ENCODE assay signal across 24 mouse cellular contexts in the genomic region with DNA sequence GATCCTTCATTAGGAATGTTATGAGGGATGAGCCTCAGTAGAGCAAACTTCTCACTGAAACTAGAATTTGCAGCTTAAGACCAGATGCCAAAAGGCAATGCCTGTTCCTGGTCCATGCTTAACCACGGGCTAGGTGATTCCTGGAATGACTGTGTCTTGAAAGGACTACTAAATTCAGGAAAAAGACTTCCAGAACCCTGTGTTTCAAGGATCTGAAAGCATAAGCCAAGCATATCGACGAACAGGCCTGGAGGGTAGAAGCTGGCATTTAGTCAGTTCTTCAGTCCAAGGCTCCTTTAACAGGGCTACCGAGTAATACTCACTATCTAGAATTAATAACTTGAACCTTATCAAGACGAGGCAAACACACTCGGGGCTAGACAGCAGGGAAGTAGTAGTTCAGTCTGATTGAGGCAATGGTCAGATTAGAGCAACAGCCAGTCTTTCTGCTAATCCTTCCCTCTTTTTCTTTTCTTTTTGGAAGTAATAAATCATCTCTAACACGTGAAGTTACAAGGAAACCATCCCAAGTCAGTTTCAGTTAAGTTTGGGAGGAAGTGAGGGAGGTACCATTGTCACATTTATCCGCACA.
DNase-seq lines count a peak whose midpoint lies in the region; ATAC-seq and TF ChIP-seq lines count a peak whose summit lies in the region.
"Had no signal": no experiment of that assay in that cellular context is flagged by ENCODE, and none has a peak within 500 bp of the region (broad histone marks: within the 10 kb centered on the region; RNA-seq: fewer than 3 reads in every experiment).

No protein-coding gene starts in this region.

- H3K27ac ChIP-seq in liver, embryonic 11.5 days (ENCODE audit: low read depth, low read length): no peak overlapping the region
- H3K27ac ChIP-seq in MEL (ENCODE audit: control insufficient read depth, low read depth, low read length): no peak overlapping the region
- 0 out of 2 replicates have a peak overlapping the region, but pooled peaks have one; percentile 26 for H3K27ac ChIP-seq in intestine, embryonic 16.5 days (ENCODE audit: low read length)
- peak overlapping the region; percentile 42; the same call in 1 of the 2 replicates for H3K27ac ChIP-seq in stomach, postnatal 0 days (replicated peaks)
- H3K27ac ChIP-seq: forebrain, embryonic 10.5 days; forebrain, embryonic 13.5 days; gastrocnemius, adult 2 months; heart, embryonic 15.5 days; hindbrain, embryonic 15.5 days had no signal

- no peaks in the 10 kb centered on the region for H3K36me3 ChIP-seq in liver, embryonic 11.5 days (ENCODE audit: control insufficient read depth, insufficient read depth, low read length)
- peaks cover 0 to 24% of the 10 kb centered on the region in 2 experiments; a peak in 2 of 4 replicates for H3K36me3 ChIP-seq in MEL (ENCODE audit: control insufficient read depth in 1 of 2, insufficient read depth in 2 of 2, low read length in 2 of 2)
- H3K36me3 ChIP-seq in intestine, embryonic 16.5 days (ENCODE audit: control insufficient read depth, insufficient read depth, low read length): no peaks in the 10 kb centered on the region
- H3K36me3 ChIP-seq in stomach, postnatal 0 days (ENCODE audit: control insufficient read depth, insufficient read depth, low read length): no peaks in the 10 kb centered on the region
- H3K36me3 ChIP-seq: forebrain, embryonic 10.5 days; heart, embryonic 12.5 days; heart, embryonic 15.5 days; hindbrain, embryonic 15.5 days had no signal

- WGBS in liver, embryonic 11.5 days: 55% methylated on average over 8 of the region's 8 CpGs
- WGBS in intestine, embryonic 16.5 days: 62% methylated on average over 8 of the region's 8 CpGs
- WGBS in stomach, postnatal 0 days: 53% methylated on average over 8 of the region's 8 CpGs

- DNase-seq in liver, embryonic 11.5 days (ENCODE audit: low spot score): no peak
- DNase-seq in liver (no peak), MEL (ENCODE audit: low read depth, low spot score) (peak; percentile 29)
- DNase-seq in stomach, postnatal 0 days (ENCODE audit: low spot score): no peak
- DNase-seq: adrenal gland, adult 8-10 months; adrenal gland, postnatal 25 days; cerebellum, adult 11-12 months; cerebellum, adult 9-10 months; cerebellum, postnatal 14 days; gastrocnemius, adult 2 months; gastrocnemius, postnatal 14 days; heart, adult 18-20 months; heart, postnatal 10 days; heart, postnatal 4 days had no signal

- TF ChIP-seq CTCF in MEL (IDR thresholded peaks at IDR 0.05 in 2 of 3, conservative IDR thresholded peaks at IDR 0.05 in 1 of 3; ENCODE audit: control insufficient read depth in 1 of 3, insufficient read depth in 1 of 3, low read depth in 2 of 3, low read length in 3 of 3, poor library complexity in 1 of 3, severe bottlenecking in 1 of 3): no peak
- TF ChIP-seq CTCF in stomach, postnatal 0 days (IDR thresholded peaks at IDR 0.05; ENCODE audit: low read depth): no peak

- no peak for TF ChIP-seq RAD21 in MEL (IDR thresholded peaks at IDR 0.05; ENCODE audit: low read depth, low read length)

- no peak overlapping the region for H3K4me3 ChIP-seq in liver, embryonic 11.5 days (ENCODE audit: low read depth, low read length)
- no peak overlapping the region for H3K4me3 ChIP-seq in MEL (ENCODE audit: control insufficient read depth in 1 of 2, insufficient read depth in 1 of 2, low read depth in 2 of 2, low read length in 2 of 2)
- H3K4me3 ChIP-seq in intestine, embryonic 16.5 days (ENCODE audit: low read length): no peak overlapping the region
- no peak overlapping the region for H3K4me3 ChIP-seq in stomach, postnatal 0 days (ENCODE audit: low read depth, low read length)
- H3K4me3 ChIP-seq: forebrain, embryonic 10.5 days; forebrain, embryonic 13.5 days; gastrocnemius, adult 2 months; heart, embryonic 12.5 days; heart, embryonic 15.5 days; hindbrain, embryonic 15.5 days had no signal

- H3K9ac ChIP-seq in liver, embryonic 11.5 days (ENCODE audit: low read depth, low read length): no peak overlapping the region
- H3K9ac ChIP-seq in MEL (ENCODE audit: control insufficient read depth, low read depth, low read length, poor library complexity, severe bottlenecking): no peak overlapping the region
- no peak overlapping the region for H3K9ac ChIP-seq in intestine, embryonic 16.5 days (ENCODE audit: low read depth, low read length)
- no peak overlapping the region for H3K9ac ChIP-seq in stomach, postnatal 0 days (ENCODE audit: low read length)
- H3K9ac ChIP-seq: forebrain, embryonic 13.5 days; heart, embryonic 12.5 days; heart, embryonic 15.5 days; hindbrain, embryonic 15.5 days had no signal

- no peaks in the 10 kb centered on the region for H3K9me3 ChIP-seq in liver, embryonic 11.5 days (ENCODE audit: control insufficient read depth, low read length)
- no peaks in the 10 kb centered on the region for H3K9me3 ChIP-seq in MEL (replicated peaks; ENCODE audit: insufficient read depth, low read length)
- H3K9me3 ChIP-seq in intestine, embryonic 16.5 days (ENCODE audit: control insufficient read depth, low read length): no peaks in the 10 kb centered on the region
- H3K9me3 ChIP-seq in stomach, postnatal 0 days (ENCODE audit: control insufficient read depth, low read length): no peaks in the 10 kb centered on the region
- H3K9me3 ChIP-seq: forebrain, embryonic 10.5 days; forebrain, embryonic 13.5 days; heart, embryonic 12.5 days; heart, embryonic 15.5 days; hindbrain, embryonic 15.5 days had no signal

- H3K4me2 ChIP-seq in liver, embryonic 11.5 days: no peak overlapping the region
- no peak overlapping the region for H3K4me2 ChIP-seq in intestine, embryonic 16.5 days (ENCODE audit: low read depth, low read length)
- H3K4me2 ChIP-seq in stomach, postnatal 0 days (replicated peaks; ENCODE audit: low read depth): no peak overlapping the region
- H3K4me2 ChIP-seq: forebrain, embryonic 13.5 days; heart, embryonic 12.5 days; heart, embryonic 15.5 days; hindbrain, embryonic 15.5 days had no signal

- TF ChIP-seq EP300 in MEL (IDR thresholded peaks at IDR 0.05; ENCODE audit: low read depth in 1 of 2, low read length in 2 of 2): peak; percentile 64 to 73
- no peak for TF ChIP-seq EP300 in stomach, postnatal 0 days (optimal IDR thresholded peaks at IDR 0.05)

- H3K27me3 ChIP-seq in liver, embryonic 11.5 days (replicated peaks; ENCODE audit: control insufficient read depth, insufficient read depth, low read length): no peaks in the 10 kb centered on the region
- no peaks in the 10 kb centered on the region for H3K27me3 ChIP-seq in MEL (ENCODE audit: control insufficient read depth in 1 of 2, insufficient read depth in 2 of 2, low read length in 2 of 2)
- no peaks in the 10 kb centered on the region for H3K27me3 ChIP-seq in intestine, embryonic 16.5 days (replicated peaks; ENCODE audit: control insufficient read depth, insufficient read depth, low read length)
- no peaks in the 10 kb centered on the region for H3K27me3 ChIP-seq in stomach, postnatal 0 days (ENCODE audit: control insufficient read depth, insufficient read depth, low read length)
- H3K27me3 ChIP-seq: forebrain, embryonic 13.5 days; heart, embryonic 12.5 days; heart, embryonic 15.5 days; hindbrain, embryonic 15.5 days had no signal

- H3K4me1 ChIP-seq in liver, embryonic 11.5 days (replicated peaks; ENCODE audit: control insufficient read depth, insufficient read depth, low read length): peaks cover 4% of the 10 kb centered on the region; the same call in 1 of the 2 replicates
- H3K4me1 ChIP-seq in MEL (ENCODE audit: control insufficient read depth in 1 of 2, insufficient read depth in 2 of 2, low read length in 2 of 2): peaks cover 5 to 12% of the 10 kb centered on the region in 2 experiments
- H3K4me1 ChIP-seq in intestine, embryonic 16.5 days (ENCODE audit: control insufficient read depth, insufficient read depth, low read length): 0 out of 2 replicates have a peak, but pooled peaks cover 4% of the 10 kb centered on the region
- no peaks in the 10 kb centered on the region for H3K4me1 ChIP-seq in stomach, postnatal 0 days (replicated peaks; ENCODE audit: control insufficient read depth, insufficient read depth)
- H3K4me1 ChIP-seq: forebrain, embryonic 10.5 days; forebrain, embryonic 13.5 days; heart, embryonic 15.5 days; hindbrain, embryonic 15.5 days had no signal

- H3K79me2 ChIP-seq in MEL (ENCODE audit: control insufficient read depth, insufficient read depth, low read length, poor library complexity): no peaks in the 10 kb centered on the region

- 0 out of 2 replicates have a peak, but pooled peaks have one; percentile 44 for ATAC-seq in liver, embryonic 11.5 days (replicated peaks; ENCODE audit: low FRiP score)
- ATAC-seq in intestine, embryonic 16.5 days: 0 out of 2 replicates have a peak, but pooled peaks have one; percentile 28
- no peak for ATAC-seq in stomach, postnatal 0 days (ENCODE audit: low FRiP score, low TSS enrichment)
- ATAC-seq in frontal cortex, adult (ENCODE audit: low TSS enrichment): no peak
- ATAC-seq: activated CD4-positive, CD25-positive, alpha-beta regulatory T cell, adult 4 months; CD4-positive, CD25-positive, alpha-beta regulatory T cell, adult 4 months; forebrain, embryonic 13.5 days; forebrain, embryonic 16.5 days had no signal

- TF ChIP-seq POLR2A in MEL (IDR thresholded peaks at IDR 0.05; ENCODE audit: control insufficient read depth in 1 of 2, insufficient read depth in 1 of 2, low read depth in 1 of 2, low read length in 2 of 2, poor library complexity in 1 of 2): no peak

TF ChIP-seq in MEL, 35 proteins besides CTCF, POLR2A, EP300 and RAD21:
- TF ChIP-seq RCOR1 (IDR thresholded peaks at IDR 0.05; ENCODE audit: low read depth, low read length): peak; percentile 82
- TF ChIP-seq MYB (IDR thresholded peaks at IDR 0.05; ENCODE audit: low read depth, low read length): peak; percentile 39; the same call in 1 of the 2 replicates
- no peak for TF ChIP-seq MAX (IDR thresholded peaks at IDR 0.05; ENCODE audit: low read length)
- peak; percentile 53; the same call in 1 of the 2 replicates for TF ChIP-seq GATA1 (IDR thresholded peaks at IDR 0.05; ENCODE audit: low read depth, low read length)
- TF ChIP-seq TCF12 (IDR thresholded peaks at IDR 0.05; ENCODE audit: low read depth, low read length): peak; percentile 51; the same call in 1 of the 2 replicates

Comparison
In these comparisons a context has a peak if more than half of its experiments do, and no peak if none do; other contexts are left out.
1. ATAC-seq: peak in liver, embryonic 11.5 days (single experiment) and intestine, embryonic 16.5 days (single experiment); none in stomach, postnatal 0 days (single experiment) and frontal cortex, adult (single experiment).
2. H3K27ac ChIP-seq: peak in intestine, embryonic 16.5 days (single experiment) and stomach, postnatal 0 days (single experiment); none in liver, embryonic 11.5 days (single experiment) and MEL (single experiment).